17 mouse cellular contexts compared by ENCODE assay signal in genomic region chr3:127019728-127020127, GRCm38 (mm10).
DNase-seq lines count a peak whose midpoint lies in the region; ATAC-seq and TF ChIP-seq lines count a peak whose summit lies in the region.
"Had no signal": no experiment of that assay in that cellular context is flagged by ENCODE, and none has a peak within 500 bp of the region (broad histone marks: within the 10 kb centered on the region; RNA-seq: fewer than 3 reads in every experiment).

No protein-coding gene starts in this region.

- H3K4me1 ChIP-seq in intestine, embryonic 14.5 days (replicated peaks; ENCODE audit: control insufficient read depth, insufficient read depth, low read length): peaks cover 8% of the 10 kb centered on the region
- H3K4me1 ChIP-seq in intestine, postnatal 0 days (replicated peaks; ENCODE audit: control insufficient read depth, insufficient read depth, low read length): no peaks in the 10 kb centered on the region; the same call in 1 of the 2 replicates
- peaks cover 5% of the 10 kb centered on the region; the same call in 1 of the 2 replicates for H3K4me1 ChIP-seq in cortical plate, adult 2 months (ENCODE audit: control insufficient read depth, insufficient read depth, low read length)
- H3K4me1 ChIP-seq in intestine, embryonic 16.5 days (ENCODE audit: control insufficient read depth, insufficient read depth, low read length): peaks cover 4% of the 10 kb centered on the region; the same call in 1 of the 2 replicates
- peaks cover 3% of the 10 kb centered on the region; the same call in 1 of the 2 replicates for H3K4me1 ChIP-seq in stomach, embryonic 14.5 days (ENCODE audit: control insufficient read depth, insufficient read depth, low read length)
- H3K4me1 ChIP-seq: heart, embryonic 13.5 days; hindbrain, embryonic 15.5 days; neural tube, embryonic 13.5 days had no signal

- no peak for TF ChIP-seq CTCF in intestine, postnatal 0 days (IDR thresholded peaks at IDR 0.05; ENCODE audit: low read depth)
- TF ChIP-seq CTCF in cortical plate, adult 2 months (IDR thresholded peaks at IDR 0.05; ENCODE audit: extremely low read depth, insufficient read depth, low read length): no peak

- H3K4me2 ChIP-seq in intestine, embryonic 14.5 days (ENCODE audit: low read length): no peak overlapping the region
- no peak overlapping the region for H3K4me2 ChIP-seq in intestine, postnatal 0 days (replicated peaks; ENCODE audit: low read depth)
- no peak overlapping the region for H3K4me2 ChIP-seq in intestine, embryonic 16.5 days (ENCODE audit: low read depth, low read length)
- no peak overlapping the region for H3K4me2 ChIP-seq in stomach, embryonic 14.5 days (replicated peaks; ENCODE audit: low read depth, low read length)
- H3K4me2 ChIP-seq: heart, embryonic 13.5 days; hindbrain, embryonic 15.5 days; neural tube, embryonic 13.5 days had no signal

- H3K4me3 ChIP-seq in intestine, embryonic 14.5 days (ENCODE audit: low read depth, low read length): no peak overlapping the region
- H3K4me3 ChIP-seq in intestine, postnatal 0 days (ENCODE audit: low read depth, low read length): no peak overlapping the region
- H3K4me3 ChIP-seq in cortical plate, adult 2 months (ENCODE audit: insufficient read depth, low read length): no peak overlapping the region
- no peak overlapping the region for H3K4me3 ChIP-seq in intestine, embryonic 16.5 days (ENCODE audit: low read length)
- no peak overlapping the region for H3K4me3 ChIP-seq in stomach, embryonic 14.5 days (ENCODE audit: low read depth, low read length)
- H3K4me3 ChIP-seq: heart, embryonic 13.5 days; hindbrain, embryonic 15.5 days; neural tube, embryonic 13.5 days had no signal

- DNase-seq in intestine, embryonic 14.5 days (ENCODE audit: low spot score): no peak
- no peak for DNase-seq in thymus, postnatal 4 days
- no peak for DNase-seq in spleen, postnatal 4 days (ENCODE audit: low spot score in 2 of 2)
- DNase-seq: cerebellum, adult 9-11 months; left cerebral cortex, postnatal 4 days; lung, adult 18-20 months; retina, postnatal 1 day; thymus, adult 2 months had no signal

- H3K36me3 ChIP-seq in intestine, embryonic 14.5 days (ENCODE audit: control insufficient read depth, insufficient read depth, low read length): no peaks in the 10 kb centered on the region
- no peaks in the 10 kb centered on the region for H3K36me3 ChIP-seq in intestine, postnatal 0 days (ENCODE audit: control insufficient read depth, insufficient read depth)
- H3K36me3 ChIP-seq in intestine, embryonic 16.5 days (ENCODE audit: control insufficient read depth, insufficient read depth, low read length): no peaks in the 10 kb centered on the region
- no peaks in the 10 kb centered on the region; the same call in 1 of the 2 replicates for H3K36me3 ChIP-seq in stomach, embryonic 14.5 days (ENCODE audit: control insufficient read depth, insufficient read depth, low read length)

- peak overlapping the region; percentile 70 for H3K27ac ChIP-seq in intestine, embryonic 14.5 days (ENCODE audit: low read depth)
- no peak overlapping the region for H3K27ac ChIP-seq in intestine, postnatal 0 days (ENCODE audit: low read depth, low read length)
- H3K27ac ChIP-seq in cortical plate, adult 2 months (ENCODE audit: insufficient read depth, low read length): peak overlapping the region; percentile 39
- peak overlapping the region; percentile 69 for H3K27ac ChIP-seq in intestine, embryonic 16.5 days (ENCODE audit: low read length)
- H3K27ac ChIP-seq in stomach, embryonic 14.5 days (ENCODE audit: low read length): peak overlapping the region; percentile 66
- H3K27ac ChIP-seq: heart, embryonic 13.5 days; hindbrain, embryonic 15.5 days; macrophage; neural tube, embryonic 13.5 days had no signal

- 50% methylated on average over 3 of the region's 3 CpGs for WGBS in intestine, embryonic 14.5 days
- WGBS in intestine, postnatal 0 days: 51% methylated on average over 3 of the region's 3 CpGs
- WGBS in intestine, embryonic 16.5 days: 50% methylated on average over 3 of the region's 3 CpGs
- 42% methylated on average over 3 of the region's 3 CpGs for WGBS in stomach, embryonic 14.5 days

- H3K9ac ChIP-seq in intestine, embryonic 14.5 days (ENCODE audit: low read length): no peak overlapping the region
- no peak overlapping the region for H3K9ac ChIP-seq in intestine, postnatal 0 days (ENCODE audit: low read depth, low read length)
- no peak overlapping the region for H3K9ac ChIP-seq in intestine, embryonic 16.5 days (ENCODE audit: low read depth, low read length)
- no peak overlapping the region for H3K9ac ChIP-seq in stomach, embryonic 14.5 days (replicated peaks; ENCODE audit: low read depth, low read length)
- H3K9ac ChIP-seq: heart, embryonic 13.5 days; hindbrain, embryonic 15.5 days; neural tube, embryonic 13.5 days had no signal

- H3K9me3 ChIP-seq in intestine, embryonic 14.5 days (ENCODE audit: control insufficient read depth, low read length): no peaks in the 10 kb centered on the region
- H3K9me3 ChIP-seq in intestine, postnatal 0 days (ENCODE audit: control insufficient read depth): no peaks in the 10 kb centered on the region
- H3K9me3 ChIP-seq in intestine, embryonic 16.5 days (ENCODE audit: control insufficient read depth, low read length): no peaks in the 10 kb centered on the region
- no peaks in the 10 kb centered on the region for H3K9me3 ChIP-seq in stomach, embryonic 14.5 days (ENCODE audit: control insufficient read depth, low read depth, low read length)
- H3K9me3 ChIP-seq: heart, embryonic 13.5 days; hindbrain, embryonic 15.5 days; neural tube, embryonic 13.5 days had no signal

- ATAC-seq in intestine, embryonic 14.5 days (replicated peaks; ENCODE audit: low FRiP score, low TSS enrichment, low read depth): peak; percentile 40; the same call in 1 of the 2 replicates
- no peak for ATAC-seq in intestine, postnatal 0 days
- ATAC-seq in intestine, embryonic 16.5 days: peak; percentile 42; the same call in 1 of the 2 replicates
- peak; percentile 56; the same call in 1 of the 2 replicates for ATAC-seq in stomach, embryonic 14.5 days (ENCODE audit: insufficient number of reproducible peaks, insufficient read depth, low FRiP score, low read depth)
- ATAC-seq: forebrain, embryonic 16.5 days had no signal

- no peak for TF ChIP-seq POLR2A in cortical plate, adult 2 months (IDR thresholded peaks at IDR 0.05; ENCODE audit: extremely low read depth, insufficient read depth, low read length)

- no peaks in the 10 kb centered on the region for H3K27me3 ChIP-seq in intestine, embryonic 14.5 days (replicated peaks; ENCODE audit: control insufficient read depth, insufficient read depth, low read length)
- H3K27me3 ChIP-seq in intestine, postnatal 0 days (replicated peaks; ENCODE audit: control insufficient read depth, insufficient read depth, low read length): no peaks in the 10 kb centered on the region
- no peaks in the 10 kb centered on the region for H3K27me3 ChIP-seq in intestine, embryonic 16.5 days (replicated peaks; ENCODE audit: control insufficient read depth, insufficient read depth, low read length)
- H3K27me3 ChIP-seq in stomach, embryonic 14.5 days (ENCODE audit: control insufficient read depth, insufficient read depth, low read length): no peaks in the 10 kb centered on the region
- H3K27me3 ChIP-seq: heart, embryonic 13.5 days; hindbrain, embryonic 15.5 days; neural tube, embryonic 13.5 days had no signal
